Mouse (Mus musculus): ENCODE measurements at regions not wholly inside any gene's neighbourhood (a gene's known extent, or its start where the extent isn't known, plus 50 kb on each side); places are given as distances from the start of the nearest gene placed in this dataset.
A peak's percentile ranks its signal among the peaks of the same experiment; 100 is the strongest.

- no peaks in the 10 kb centered on the region for H3K36me3 ChIP-seq
- H3K9ac ChIP-seq, result no peak overlapping the region
- no peak overlapping the region for H3K4me2 ChIP-seq (replicated peaks)
- 44% methylated on average over 4 of the region's 4 CpGs for WGBS
- H3K9me3 ChIP-seq, result no peaks in the 10 kb centered on the region
- no peak overlapping the region for H3K4me3 ChIP-seq (replicated peaks)
- ATAC-seq, result no peak
- H3K27me3 ChIP-seq (replicated peaks), result peaks cover 8% of the 10 kb centered on the region; the same call in 1 of the 2 replicates
- no peaks in the 10 kb centered on the region for H3K4me1 ChIP-seq (replicated peaks)
- no peak overlapping the region for H3K27ac ChIP-seq
Measured at GRCm38 (mm10) chr8:12127801-12128490, 150.7 kb upstream of the A230072I06Rik start.

- Histone ChIP-seq H3K4me2 (replicated peaks) (no peak overlapping the region), H3K27ac (no peak overlapping the region), H3K4me3 (replicated peaks) (no peak overlapping the region), H3K9me3 (no peaks in the 10 kb centered on the region), H3K36me3 (no peaks in the 10 kb centered on the region), H3K9ac (no peak overlapping the region), H3K27me3 (replicated peaks) (peaks cover 15% of the 10 kb centered on the region; the same call in 1 of the 2 replicates), H3K4me1 (replicated peaks) (no peaks in the 10 kb centered on the region)
- whole genome bisulfite sequencing, result 43% methylated on average over 5 of the region's 5 CpGs
- ATAC-seq, result no peak
Measured at GRCm38 (mm10) chr8:12130591-12130990, 148.0 kb upstream of the A230072I06Rik start.

GRCm38 (mm10) chr8:12134200-12134599, 144.4 kb upstream of the A230072I06Rik start:
- Histone ChIP-seq H3K27me3 (replicated peaks) (peaks cover 15% of the 10 kb centered on the region; the same call in 1 of the 2 replicates), H3K4me1 (replicated peaks) (no peaks in the 10 kb centered on the region), H3K9ac (no peak overlapping the region), H3K4me3 (replicated peaks) (no peak overlapping the region), H3K27ac (no peak overlapping the region), H3K36me3 (no peaks in the 10 kb centered on the region), H3K4me2 (replicated peaks) (no peak overlapping the region), H3K9me3 (no peaks in the 10 kb centered on the region)
- 50% methylated on average over 1 of the region's 1 CpGs for WGBS
- ATAC-seq, result no peak

GRCm38 (mm10) chr8:12135392-12136177, 143.0 kb upstream of the A230072I06Rik start:
- Histone ChIP-seq H3K27ac (no peak overlapping the region), H3K4me3 (replicated peaks) (no peak overlapping the region), H3K4me1 (replicated peaks) (no peaks in the 10 kb centered on the region), H3K4me2 (replicated peaks) (no peak overlapping the region), H3K27me3 (replicated peaks) (0 out of 2 replicates have a peak, but pooled peaks cover 12% of the 10 kb centered on the region), H3K36me3 (no peaks in the 10 kb centered on the region), H3K9ac (no peak overlapping the region), H3K9me3 (no peaks in the 10 kb centered on the region)
- WGBS, result 82% methylated on average over 14 of the region's 14 CpGs
- ATAC-seq, result no peak

GRCm38 (mm10) chr8:12136178-12136455, 142.5 kb upstream of the A230072I06Rik start:
- Histone ChIP-seq H3K27me3 (replicated peaks) (0 out of 2 replicates have a peak, but pooled peaks cover 10% of the 10 kb centered on the region), H3K9me3 (no peaks in the 10 kb centered on the region), H3K27ac (no peak overlapping the region), H3K4me3 (replicated peaks) (no peak overlapping the region), H3K9ac (no peak overlapping the region), H3K4me2 (replicated peaks) (no peak overlapping the region), H3K36me3 (no peaks in the 10 kb centered on the region), H3K4me1 (replicated peaks) (no peaks in the 10 kb centered on the region)
- 90% methylated on average over 5 of the region's 5 CpGs for WGBS
- no peak for ATAC-seq

- H3K4me2 ChIP-seq (replicated peaks), result no peak overlapping the region
- no peak overlapping the region for H3K27ac ChIP-seq
- H3K27me3 ChIP-seq (replicated peaks), result 0 out of 2 replicates have a peak, but pooled peaks cover 6% of the 10 kb centered on the region
- H3K4me3 ChIP-seq (replicated peaks), result no peak overlapping the region
- H3K9me3 ChIP-seq, result no peaks in the 10 kb centered on the region
- H3K9ac ChIP-seq, result no peak overlapping the region
- peak; percentile 78 for ATAC-seq
- H3K4me1 ChIP-seq (replicated peaks), result no peaks in the 10 kb centered on the region
- no peaks in the 10 kb centered on the region for H3K36me3 ChIP-seq
- WGBS, result 23% methylated on average over 3 of the region's 3 CpGs
Measured at GRCm38 (mm10) chr8:12137496-12137895, 141.1 kb upstream of the A230072I06Rik start.

GRCm38 (mm10) chr8:12137913-12138312, 140.7 kb upstream of the A230072I06Rik start:
- Histone ChIP-seq H3K4me1 (replicated peaks) (no peaks in the 10 kb centered on the region), H3K4me2 (replicated peaks) (no peak overlapping the region), H3K9me3 (no peaks in the 10 kb centered on the region), H3K36me3 (no peaks in the 10 kb centered on the region), H3K4me3 (replicated peaks) (no peak overlapping the region), H3K9ac (no peak overlapping the region), H3K27ac (no peak overlapping the region), H3K27me3 (replicated peaks) (0 out of 2 replicates have a peak, but pooled peaks cover 6% of the 10 kb centered on the region)
- no peak for ATAC-seq
- WGBS, result 74% methylated on average over 8 of the region's 8 CpGs

GRCm38 (mm10) chr8:12151679-12152078, 126.9 kb upstream of the A230072I06Rik start:
- Histone ChIP-seq H3K9ac (no peak overlapping the region), H3K27me3 (replicated peaks) (no peaks in the 10 kb centered on the region), H3K4me2 (replicated peaks) (no peak overlapping the region), H3K4me1 (replicated peaks) (peaks cover 4% of the 10 kb centered on the region; the same call in 1 of the 2 replicates), H3K4me3 (replicated peaks) (no peak overlapping the region), H3K9me3 (no peaks in the 10 kb centered on the region), H3K27ac (no peak overlapping the region), H3K36me3 (no peaks in the 10 kb centered on the region)
- no peak for ATAC-seq
- WGBS, result 73% methylated on average over 7 of the region's 7 CpGs

- 70% methylated on average over 9 of the region's 9 CpGs for WGBS
- no peak for ATAC-seq
- H3K27ac ChIP-seq, result no peak overlapping the region
- H3K9me3 ChIP-seq, result no peaks in the 10 kb centered on the region
- peaks cover 6% of the 10 kb centered on the region; the same call in 1 of the 2 replicates for H3K4me1 ChIP-seq (replicated peaks)
- no peak overlapping the region for H3K4me3 ChIP-seq (replicated peaks)
- no peak overlapping the region for H3K4me2 ChIP-seq (replicated peaks)
- no peak overlapping the region for H3K9ac ChIP-seq
- H3K36me3 ChIP-seq, result no peaks in the 10 kb centered on the region
- no peaks in the 10 kb centered on the region for H3K27me3 ChIP-seq (replicated peaks)
Measured at GRCm38 (mm10) chr8:12152825-12153224, 125.8 kb upstream of the A230072I06Rik start.

GRCm38 (mm10) chr8:12156893-12157292, 121.7 kb upstream of the A230072I06Rik start:
- no peak overlapping the region for H3K4me2 ChIP-seq (replicated peaks)
- H3K9me3 ChIP-seq, result no peaks in the 10 kb centered on the region
- H3K27ac ChIP-seq, result no peak overlapping the region
- peak; percentile 45 for ATAC-seq
- no peak overlapping the region for H3K4me3 ChIP-seq (replicated peaks)
- peaks cover 6% of the 10 kb centered on the region; the same call in 1 of the 2 replicates for H3K4me1 ChIP-seq (replicated peaks)
- no peak overlapping the region for H3K9ac ChIP-seq
- 78% methylated on average over 1 of the region's 1 CpGs for WGBS
- no peaks in the 10 kb centered on the region; the same call in 1 of the 2 replicates for H3K27me3 ChIP-seq (replicated peaks)
- H3K36me3 ChIP-seq, result no peaks in the 10 kb centered on the region

GRCm38 (mm10) chr8:12158188-12158587, 120.4 kb upstream of the A230072I06Rik start:
- Histone ChIP-seq H3K9ac (no peak overlapping the region), H3K36me3 (no peaks in the 10 kb centered on the region), H3K27me3 (replicated peaks) (peaks cover 3% of the 10 kb centered on the region; the same call in 1 of the 2 replicates), H3K4me2 (replicated peaks) (no peak overlapping the region), H3K4me3 (replicated peaks) (no peak overlapping the region), H3K9me3 (no peaks in the 10 kb centered on the region), H3K27ac (no peak overlapping the region), H3K4me1 (replicated peaks) (peaks cover 6% of the 10 kb centered on the region; the same call in 1 of the 2 replicates)
- WGBS, result 54% methylated on average over 9 of the region's 9 CpGs
- ATAC-seq, result no peak

- WGBS, result 14% methylated on average over 22 of the region's 22 CpGs
- H3K4me1 ChIP-seq (replicated peaks), result no peaks in the 10 kb centered on the region
- H3K27me3 ChIP-seq (replicated peaks), result peaks cover 5% of the 10 kb centered on the region
- ATAC-seq, result no peak
- H3K4me3 ChIP-seq (replicated peaks), result peak overlapping the region; percentile 6
- H3K27ac ChIP-seq, result no peak overlapping the region
- peak overlapping the region; percentile 48 for H3K4me2 ChIP-seq (replicated peaks)
- H3K9me3 ChIP-seq, result no peaks in the 10 kb centered on the region
- no peaks in the 10 kb centered on the region for H3K36me3 ChIP-seq
- H3K9ac ChIP-seq, result no peak overlapping the region
Measured at GRCm38 (mm10) chr8:12162921-12163705, 115.5 kb upstream of the A230072I06Rik start.
